Comparison of ENCODE assay signal across 8 mouse cellular contexts in genomic region chr8:95001655-95002054, GRCm38 (mm10). TPM values are rescaled to one million over a fixed set of nuclear protein-coding genes. Genes with fewer than 3 reads are reported as not detected.
DNase-seq lines count a peak whose midpoint lies in the region; ATAC-seq lines count a peak whose summit lies in the region.

No protein-coding gene starts in this region.

- H3K9me3 ChIP-seq in intestine, embryonic 14.5 days (ENCODE audit: control insufficient read depth, low read length), result no peaks in the 10 kb centered on the region
- H3K9me3 ChIP-seq in midbrain, embryonic 10.5 days (replicated peaks), result no peaks in the 10 kb centered on the region

- H3K9ac ChIP-seq in intestine, embryonic 14.5 days (ENCODE audit: low read length), result no peak overlapping the region

- no peaks in the 10 kb centered on the region for H3K36me3 ChIP-seq in intestine, embryonic 14.5 days (ENCODE audit: control insufficient read depth, insufficient read depth, low read length)
- H3K36me3 ChIP-seq in midbrain, embryonic 10.5 days, result peaks cover 74% of the 10 kb centered on the region

- ATAC-seq in intestine, embryonic 14.5 days (replicated peaks; ENCODE audit: low FRiP score, low TSS enrichment, low read depth), result peak; percentile 62

- no peak overlapping the region for H3K4me3 ChIP-seq in intestine, embryonic 14.5 days (ENCODE audit: low read depth, low read length)
- peak overlapping the region; percentile 79; the same call in 1 of the 2 replicates for H3K4me3 ChIP-seq in midbrain, embryonic 10.5 days

- peaks cover 16% of the 10 kb centered on the region for H3K4me1 ChIP-seq in intestine, embryonic 14.5 days (replicated peaks; ENCODE audit: control insufficient read depth, insufficient read depth, low read length)
- peaks cover 57% of the 10 kb centered on the region for H3K4me1 ChIP-seq in midbrain, embryonic 10.5 days

- intact Hi-C loops in gastrocnemius, postnatal 36 days (cut with DNase I), result loop anchor here (1.0 kb wide), 1 partner anchor 51 kb away; no protein-coding TSS in a partner anchor
- intact Hi-C loops in left cerebral cortex, postnatal 25 days (cut with DNase I), result loop anchor here (1.0 to 5.0 kb wide), 3 partner anchors 35 to 129 kb away; no protein-coding TSS in a partner anchor

- no peak overlapping the region for H3K4me2 ChIP-seq in intestine, embryonic 14.5 days (ENCODE audit: low read length)

- WGBS in intestine, embryonic 14.5 days, result 10% methylated on average over 7 of the region's 7 CpGs
- 7% methylated on average over 7 of the region's 7 CpGs for WGBS in midbrain, embryonic 10.5 days

- DNase-seq in ovary, adult 18-20 months (ENCODE audit: low spot score), result peak; percentile 47
- DNase-seq in ovary, postnatal 10 days (ENCODE audit: low spot score), result no peak
- peak; percentile 93 for DNase-seq in embryo, embryonic 10 days (ENCODE audit: low spot score)
- peak; percentile 61 to 64 for DNase-seq in gastrocnemius, postnatal 36 days
- DNase-seq in intestine, embryonic 14.5 days (ENCODE audit: low spot score), result peak; percentile 77
- peak; percentile 74 to 79 for DNase-seq in left cerebral cortex, postnatal 25 days (ENCODE audit: low spot score in 2 of 2)
- peak; percentile 83 for DNase-seq in midbrain, embryonic 10.5 days (ENCODE audit: low spot score)
- DNase-seq in right cerebral cortex, postnatal 4 days, result peak; percentile 68

- H3K27me3 ChIP-seq in intestine, embryonic 14.5 days (replicated peaks; ENCODE audit: control insufficient read depth, insufficient read depth, low read length), result no peaks in the 10 kb centered on the region
- H3K27me3 ChIP-seq in midbrain, embryonic 10.5 days (ENCODE audit: low read depth, poor library complexity, severe bottlenecking), result no peaks in the 10 kb centered on the region

- H3K27ac ChIP-seq in intestine, embryonic 14.5 days (ENCODE audit: low read depth), result no peak overlapping the region
- H3K27ac ChIP-seq in midbrain, embryonic 10.5 days (replicated peaks), result peak overlapping the region; percentile 98

RNA-seq across cellular contexts. Expression of gene Adgrg3, which starts 15.8 kb away (rescaled TPM):
- under 1 TPM; 0.20 to 0.52 TPM for total RNA-seq in gastrocnemius, postnatal 36 days (2021)
- polyA plus RNA-seq in intestine, embryonic 14.5 days (2014; fragmentation: Nextera tagmentation; extraction: Ambion mirVana), result 3.2 and 3.6 TPM in 2 replicates
- under 1 TPM; 0.14 to 0.18 TPM for total RNA-seq in left cerebral cortex, postnatal 25 days (2021)
- polyA plus RNA-seq in midbrain, embryonic 10.5 days (2016; fragmentation: Nextera tagmentation; extraction: Ambion mirVana), result 3.8 and 3.9 TPM in 2 replicates

RNA-seq across cellular contexts. Expression of gene Adgrg1, which starts 27.1 kb away (rescaled TPM):
- 10 to 100 TPM; 20.9 to 25.5 TPM for total RNA-seq in gastrocnemius, postnatal 36 days (2021)
- 23.6 and 26.5 TPM in 2 replicates for polyA plus RNA-seq in intestine, embryonic 14.5 days (2014; fragmentation: Nextera tagmentation; extraction: Ambion mirVana)
- 10 to 100 TPM; 67.2 to 94.5 TPM for total RNA-seq in left cerebral cortex, postnatal 25 days (2021)
- 116 and 163 TPM in 2 replicates for polyA plus RNA-seq in midbrain, embryonic 10.5 days (2016; fragmentation: Nextera tagmentation; extraction: Ambion mirVana)

RNA-seq across cellular contexts. Expression of gene Drc7, which starts 53.2 kb away (rescaled TPM):
- not detected for total RNA-seq in gastrocnemius, postnatal 36 days (2021)
- polyA plus RNA-seq in intestine, embryonic 14.5 days (2014; fragmentation: Nextera tagmentation; extraction: Ambion mirVana), result not detected in 2 replicates
- 1 to 10 TPM; 1.0 to 1.4 TPM for total RNA-seq in left cerebral cortex, postnatal 25 days (2021)
- 0.11 and 0.14 TPM in 2 replicates for polyA plus RNA-seq in midbrain, embryonic 10.5 days (2016; fragmentation: Nextera tagmentation; extraction: Ambion mirVana)
